Mouse (Mus musculus): ENCODE data around the gene Srsf1. TPM values are rescaled to one million over a fixed set of nuclear protein-coding genes. Genes with fewer than 3 reads are reported as not detected.

Srsf1 gene
- polyA plus RNA-seq, 1 experiment from 2014 or later = 244 TPM

DNA sequence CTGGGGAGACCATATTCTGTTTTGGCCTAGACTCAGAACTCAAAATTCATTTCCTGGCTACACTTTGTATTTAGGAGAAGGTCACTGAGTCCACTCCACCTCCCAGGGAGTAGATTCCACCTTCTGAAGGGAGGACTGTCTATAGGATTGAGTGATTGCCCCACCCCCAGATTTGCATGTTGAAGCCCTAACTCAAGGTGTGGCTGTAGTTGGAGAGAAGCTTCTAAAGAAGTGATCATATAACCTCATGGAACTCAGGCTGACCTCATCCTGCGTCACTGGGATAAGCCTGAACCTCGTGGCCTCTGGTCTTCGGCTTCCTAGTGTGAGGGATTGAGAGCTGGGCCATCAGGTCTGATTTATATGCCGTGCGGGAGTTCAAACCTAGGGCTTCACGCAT, 31.4 kb upstream of the Srsf1 start:
- Histone ChIP-seq H3K4me2 (no peak overlapping the region), H3K9me3 (no peaks in the 10 kb centered on the region), H3K27ac (no peak overlapping the region), H3K4me3 (no peak overlapping the region), H3K27me3 (no peaks in the 10 kb centered on the region), H3K36me3 (no peaks in the 10 kb centered on the region), H3K9ac (no peak overlapping the region), H3K4me1 (no peaks in the 10 kb centered on the region)
- 72% methylated on average over 6 of the region's 6 CpGs for WGBS
- ATAC-seq (ENCODE audit: insufficient number of reproducible peaks, low FRiP score, low TSS enrichment, low read depth) = no peak

DNA sequence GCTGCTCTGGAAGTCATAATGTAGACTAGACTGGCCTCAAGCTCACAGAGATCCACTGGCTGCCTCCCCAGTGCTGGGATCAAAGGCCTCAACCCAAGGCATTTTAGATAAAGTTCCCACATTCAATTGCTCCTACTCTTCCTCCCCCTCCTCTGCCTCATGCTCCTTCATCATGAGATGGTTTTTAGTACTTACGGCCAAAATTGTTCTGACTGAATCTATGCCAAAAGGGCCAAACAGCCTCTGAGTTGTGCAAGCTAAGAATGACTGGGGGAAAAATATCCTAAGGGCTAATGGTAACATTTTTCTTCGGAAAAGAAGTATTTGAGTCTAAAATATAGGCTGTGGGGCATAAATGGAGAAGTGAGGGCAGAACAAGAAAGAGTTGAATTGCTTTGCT, 23.2 kb upstream of the Srsf1 start:
- H3K36me3 ChIP-seq = no peaks in the 10 kb centered on the region
- no peaks in the 10 kb centered on the region for H3K9me3 ChIP-seq
- H3K27ac ChIP-seq = no peak overlapping the region
- no peak overlapping the region for H3K9ac ChIP-seq
- ATAC-seq (ENCODE audit: insufficient number of reproducible peaks, low FRiP score, low TSS enrichment, low read depth) = no peak
- H3K4me1 ChIP-seq = no peaks in the 10 kb centered on the region
- H3K27me3 ChIP-seq = no peaks in the 10 kb centered on the region
- WGBS = 50% methylated on average over 2 of the region's 2 CpGs
- no peak overlapping the region for H3K4me2 ChIP-seq
- H3K4me3 ChIP-seq = no peak overlapping the region

DNA sequence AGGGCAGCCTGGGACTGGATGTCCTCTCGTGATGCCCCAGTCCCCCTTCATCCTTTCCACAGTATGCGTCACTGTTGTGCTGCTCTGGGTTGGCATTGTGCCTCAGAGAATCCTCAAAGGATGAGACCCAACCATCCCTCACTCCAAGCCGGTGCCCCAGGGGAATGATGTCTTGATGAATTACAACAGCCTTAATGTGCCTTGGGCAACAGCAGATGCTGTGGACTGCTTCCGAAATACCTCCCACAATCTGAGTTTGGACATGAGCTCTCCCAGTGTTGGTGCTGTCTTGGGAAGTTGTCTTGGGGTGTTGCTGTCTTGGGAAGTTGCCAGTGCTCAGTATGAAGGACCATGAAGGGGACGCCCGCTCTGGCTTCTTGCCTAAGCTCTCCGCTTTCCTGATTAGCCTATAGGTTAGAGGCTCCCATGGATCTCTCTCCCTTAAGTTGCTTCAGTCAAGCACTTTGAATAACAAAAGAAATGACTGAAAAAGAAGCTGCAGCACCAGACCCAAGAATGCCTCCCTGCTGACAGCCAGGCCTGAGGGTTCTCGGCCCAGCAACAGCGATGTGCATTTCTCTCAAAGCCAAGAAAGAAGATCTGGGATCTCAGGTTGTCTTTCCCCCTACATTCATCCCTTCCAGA, 19.7 kb upstream of the Srsf1 start:
- H3K27ac ChIP-seq = no peak overlapping the region
- 0 out of 2 replicates have a peak, but pooled peaks cover 2% of the 10 kb centered on the region for H3K36me3 ChIP-seq
- H3K4me3 ChIP-seq = no peak overlapping the region
- H3K9me3 ChIP-seq = no peaks in the 10 kb centered on the region
- WGBS = 74% methylated on average over 9 of the region's 9 CpGs
- H3K27me3 ChIP-seq = no peaks in the 10 kb centered on the region
- no peak overlapping the region for H3K9ac ChIP-seq
- H3K4me1 ChIP-seq = no peaks in the 10 kb centered on the region
- ATAC-seq (ENCODE audit: insufficient number of reproducible peaks, low FRiP score, low TSS enrichment, low read depth) = no peak
- H3K4me2 ChIP-seq = no peak overlapping the region

DNA sequence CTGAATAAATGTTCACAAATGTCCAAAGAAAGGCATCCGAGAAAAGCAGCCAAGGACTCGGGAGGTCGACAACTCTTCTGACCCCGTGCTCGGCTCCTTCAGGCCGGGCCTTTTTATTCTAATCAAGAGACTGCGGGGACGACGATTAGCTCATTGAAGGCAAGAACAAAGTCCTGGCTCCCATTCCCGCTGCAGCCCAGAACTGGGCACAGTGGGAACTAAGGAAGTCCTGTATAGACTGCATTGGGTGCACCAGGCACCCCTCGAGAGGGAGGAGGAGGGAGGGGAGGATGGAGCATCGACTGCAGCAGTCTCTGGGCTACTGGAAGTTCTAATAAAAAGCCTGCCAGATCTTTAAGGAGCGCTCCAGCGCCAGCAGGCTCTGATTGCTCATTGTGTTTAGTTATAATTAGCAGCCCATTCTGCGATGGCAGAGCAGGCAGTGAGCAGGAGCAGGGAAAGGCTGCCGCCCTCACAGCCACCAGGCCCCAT, 18.9 kb upstream of the Srsf1 start:
- no peak overlapping the region for H3K4me2 ChIP-seq
- no peak for ATAC-seq (ENCODE audit: insufficient number of reproducible peaks, low FRiP score, low TSS enrichment, low read depth)
- H3K27ac ChIP-seq = no peak overlapping the region
- no peaks in the 10 kb centered on the region for H3K9me3 ChIP-seq
- H3K4me3 ChIP-seq = no peak overlapping the region
- H3K36me3 ChIP-seq = 0 out of 2 replicates have a peak, but pooled peaks cover 2% of the 10 kb centered on the region
- WGBS = 27% methylated on average over 16 of the region's 16 CpGs
- H3K9ac ChIP-seq = no peak overlapping the region
- H3K4me1 ChIP-seq = no peaks in the 10 kb centered on the region
- H3K27me3 ChIP-seq = no peaks in the 10 kb centered on the region

DNA sequence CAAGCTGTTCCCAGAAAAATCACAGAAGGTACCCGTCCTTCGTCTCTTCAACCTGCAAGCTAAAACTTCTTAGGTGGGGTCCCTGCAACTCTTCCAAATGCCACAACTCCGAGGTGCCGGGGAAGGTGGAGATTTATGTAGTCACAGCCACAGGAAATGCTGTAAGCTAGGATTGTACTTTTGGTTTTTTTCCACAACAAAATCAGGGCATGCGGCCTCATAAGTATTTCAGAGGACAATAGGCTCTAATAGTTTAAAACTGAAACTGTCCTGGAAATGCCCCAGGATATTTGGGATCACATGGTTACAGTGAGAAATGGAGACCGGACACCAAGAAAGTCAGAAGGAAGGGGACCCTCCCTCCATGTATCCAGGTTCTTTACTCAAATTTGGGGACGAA, 17.0 kb upstream of the Srsf1 start:
- H3K9ac ChIP-seq = no peak overlapping the region
- H3K36me3 ChIP-seq = 0 out of 2 replicates have a peak, but pooled peaks cover 2% of the 10 kb centered on the region
- WGBS = 78% methylated on average over 7 of the region's 7 CpGs
- ATAC-seq (ENCODE audit: insufficient number of reproducible peaks, low FRiP score, low TSS enrichment, low read depth) = no peak
- H3K4me3 ChIP-seq = no peak overlapping the region
- no peak overlapping the region for H3K27ac ChIP-seq
- H3K27me3 ChIP-seq = no peaks in the 10 kb centered on the region
- no peak overlapping the region for H3K4me2 ChIP-seq
- no peaks in the 10 kb centered on the region for H3K4me1 ChIP-seq
- no peaks in the 10 kb centered on the region for H3K9me3 ChIP-seq

DNA sequence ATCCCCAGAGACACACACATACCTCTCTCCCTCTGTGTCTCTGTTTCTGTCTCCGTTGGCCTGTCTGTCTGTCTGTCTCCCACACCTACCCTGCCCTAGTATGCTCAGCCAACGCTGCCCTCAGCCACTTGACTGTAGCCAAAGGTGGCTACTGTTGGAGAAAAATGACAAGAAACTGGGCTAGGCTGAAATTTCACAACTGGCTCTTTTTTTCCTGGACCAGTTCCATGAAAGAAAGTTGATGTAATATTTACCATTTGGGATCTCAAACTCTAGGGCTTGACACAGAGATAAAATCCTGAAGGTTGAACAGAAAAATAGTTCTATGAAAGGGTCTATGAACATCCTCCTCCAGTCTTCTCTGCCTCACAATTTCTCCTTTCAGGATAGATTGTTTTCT, 16.3 kb upstream of the Srsf1 start:
- WGBS = 79% methylated on average over 2 of the region's 2 CpGs
- no peak overlapping the region for H3K27ac ChIP-seq
- 0 out of 2 replicates have a peak, but pooled peaks cover 2% of the 10 kb centered on the region for H3K36me3 ChIP-seq
- no peaks in the 10 kb centered on the region for H3K27me3 ChIP-seq
- no peaks in the 10 kb centered on the region for H3K9me3 ChIP-seq
- H3K9ac ChIP-seq = no peak overlapping the region
- H3K4me3 ChIP-seq = no peak overlapping the region
- H3K4me2 ChIP-seq = no peak overlapping the region
- H3K4me1 ChIP-seq = no peaks in the 10 kb centered on the region
- ATAC-seq (ENCODE audit: insufficient number of reproducible peaks, low FRiP score, low TSS enrichment, low read depth) = no peak

DNA sequence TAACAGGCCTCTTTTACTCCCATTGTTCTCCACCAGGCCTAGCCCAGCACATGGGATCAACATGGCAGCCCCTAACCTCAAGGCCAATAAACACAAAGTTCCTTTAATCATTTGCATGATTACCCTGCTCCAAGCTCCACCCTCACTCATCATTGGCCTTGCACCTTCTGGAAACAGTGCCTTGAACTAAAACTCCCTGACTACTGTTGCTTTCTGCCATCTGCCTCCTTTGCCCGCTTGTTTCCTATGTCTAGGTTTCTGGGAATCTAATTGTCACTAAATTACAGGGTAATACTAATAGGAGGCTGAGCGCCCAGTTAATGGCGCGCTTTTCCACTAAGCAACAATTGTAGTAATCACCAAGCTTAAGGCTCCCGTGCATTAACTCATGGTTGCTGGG, 15.4 kb upstream of the Srsf1 start:
- Histone ChIP-seq H3K27me3 (no peaks in the 10 kb centered on the region), H3K9ac (no peak overlapping the region), H3K4me2 (no peak overlapping the region), H3K27ac (no peak overlapping the region), H3K36me3 (0 out of 2 replicates have a peak, but pooled peaks cover 2% of the 10 kb centered on the region), H3K9me3 (no peaks in the 10 kb centered on the region), H3K4me3 (no peak overlapping the region), H3K4me1 (no peaks in the 10 kb centered on the region)
- ATAC-seq (ENCODE audit: insufficient number of reproducible peaks, low FRiP score, low TSS enrichment, low read depth) = no peak
- 79% methylated on average over 5 of the region's 5 CpGs for WGBS

DNA sequence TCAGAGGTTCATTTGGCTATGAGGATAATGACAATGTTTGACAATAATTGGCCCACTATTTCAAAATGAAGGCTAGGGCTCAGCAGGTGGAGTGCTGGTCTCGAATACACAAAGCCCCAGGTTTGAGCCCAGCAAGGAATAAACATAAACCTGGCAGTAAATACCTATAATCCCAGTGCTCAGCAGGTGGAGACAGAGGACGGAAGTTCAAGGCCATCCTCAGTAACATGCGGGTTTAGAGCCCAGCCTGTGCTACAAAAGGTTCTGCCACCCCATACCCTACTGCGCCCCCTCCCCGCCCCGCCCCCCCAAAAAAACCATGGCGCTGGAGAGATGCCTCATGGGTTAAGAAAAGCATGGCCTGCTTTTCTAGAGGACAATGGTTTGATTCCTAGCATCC, 11.2 kb upstream of the Srsf1 start:
- H3K27ac ChIP-seq = no peak overlapping the region
- no peak overlapping the region for H3K9ac ChIP-seq
- H3K4me1 ChIP-seq = no peaks in the 10 kb centered on the region
- no peak for ATAC-seq (ENCODE audit: insufficient number of reproducible peaks, low FRiP score, low TSS enrichment, low read depth)
- H3K27me3 ChIP-seq = no peaks in the 10 kb centered on the region
- no peak overlapping the region for H3K4me2 ChIP-seq
- 63% methylated on average over 7 of the region's 7 CpGs for WGBS
- H3K36me3 ChIP-seq = 0 out of 2 replicates have a peak, but pooled peaks cover 2% of the 10 kb centered on the region
- H3K4me3 ChIP-seq = no peak overlapping the region
- no peaks in the 10 kb centered on the region for H3K9me3 ChIP-seq

DNA sequence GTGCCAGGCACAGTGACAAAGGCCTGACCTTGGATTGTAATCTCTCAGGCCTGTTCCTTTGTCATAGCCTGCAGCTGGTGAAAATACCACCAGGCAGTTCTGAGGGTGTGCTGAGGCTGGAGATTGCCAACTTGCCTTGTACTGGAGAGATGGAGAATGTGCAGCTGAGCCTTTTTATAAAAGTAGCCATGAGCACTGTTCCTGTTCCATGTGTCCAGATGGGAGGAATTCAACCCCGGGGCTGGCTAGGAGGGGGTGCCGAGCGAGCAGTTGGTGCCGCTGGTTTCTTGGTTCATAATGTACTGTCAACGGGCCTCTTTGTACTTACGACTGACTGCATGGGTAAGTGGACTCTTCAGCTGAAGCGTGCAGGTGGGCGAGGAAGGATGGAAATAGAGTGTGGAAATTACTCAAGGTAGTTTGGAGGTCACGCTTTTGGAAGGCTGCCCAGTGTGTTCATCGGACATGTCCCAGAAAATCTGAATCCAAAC, 10.4 kb upstream of the Srsf1 start:
- WGBS = 75% methylated on average over 10 of the region's 10 CpGs
- Histone ChIP-seq H3K4me3 (no peak overlapping the region), H3K4me2 (no peak overlapping the region), H3K9me3 (no peaks in the 10 kb centered on the region), H3K9ac (no peak overlapping the region), H3K27ac (no peak overlapping the region), H3K27me3 (no peaks in the 10 kb centered on the region), H3K36me3 (0 out of 2 replicates have a peak, but pooled peaks cover 1% of the 10 kb centered on the region), H3K4me1 (no peaks in the 10 kb centered on the region)
- no peak for ATAC-seq (ENCODE audit: insufficient number of reproducible peaks, low FRiP score, low TSS enrichment, low read depth)

DNA sequence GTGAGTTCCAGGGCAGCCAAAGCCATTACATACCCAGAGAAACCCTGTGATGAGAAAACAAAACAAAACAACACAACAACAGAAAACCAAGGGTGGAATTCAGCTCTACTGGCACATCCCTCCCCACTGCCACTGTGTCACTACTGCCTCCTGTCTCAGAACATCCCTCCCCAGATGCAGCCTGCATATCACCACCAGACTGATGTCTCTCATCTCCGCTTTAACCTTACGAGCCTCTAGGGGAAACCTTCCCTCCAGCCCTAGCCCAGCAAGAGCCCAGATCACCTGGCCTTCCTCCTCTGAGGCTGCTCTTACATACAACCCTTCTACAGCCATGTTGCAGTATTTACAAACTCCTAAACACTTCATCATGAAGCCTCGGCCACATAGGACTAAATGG, 9.8 kb upstream of the Srsf1 start:
- Histone ChIP-seq H3K27me3 (no peaks in the 10 kb centered on the region), H3K27ac (no peak overlapping the region), H3K9ac (no peak overlapping the region), H3K4me1 (no peaks in the 10 kb centered on the region), H3K4me3 (no peak overlapping the region), H3K4me2 (no peak overlapping the region), H3K36me3 (no peaks in the 10 kb centered on the region), H3K9me3 (no peaks in the 10 kb centered on the region)
- WGBS = 72% methylated on average over 3 of the region's 3 CpGs
- no peak for ATAC-seq (ENCODE audit: insufficient number of reproducible peaks, low FRiP score, low TSS enrichment, low read depth)

DNA sequence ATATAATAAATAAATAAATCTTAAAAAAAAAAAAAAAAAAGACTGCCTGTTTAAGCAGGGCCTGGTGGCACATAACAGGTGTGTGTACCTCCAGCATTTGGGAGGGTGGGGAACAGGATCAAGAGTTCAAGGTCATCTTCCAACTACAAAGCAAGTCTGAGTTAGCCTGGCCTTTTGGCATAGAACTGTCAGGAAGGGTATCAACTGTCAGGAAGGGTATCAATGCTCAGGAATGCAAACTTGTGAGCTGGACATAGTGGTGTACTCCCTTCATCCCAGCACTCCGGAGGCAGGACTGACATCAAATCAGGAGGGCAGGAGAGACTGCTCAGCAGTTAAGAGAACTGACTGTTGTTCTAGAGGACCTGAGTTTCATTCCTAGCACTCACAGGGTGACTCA, 8.1 kb upstream of the Srsf1 start:
- H3K9ac ChIP-seq = no peak overlapping the region
- 91% methylated on average over 1 of the region's 1 CpGs for WGBS
- no peaks in the 10 kb centered on the region for H3K27me3 ChIP-seq
- no peak for ATAC-seq (ENCODE audit: insufficient number of reproducible peaks, low FRiP score, low TSS enrichment, low read depth)
- no peak overlapping the region for H3K27ac ChIP-seq
- no peaks in the 10 kb centered on the region for H3K4me1 ChIP-seq
- no peak overlapping the region for H3K4me3 ChIP-seq
- H3K9me3 ChIP-seq = no peaks in the 10 kb centered on the region
- no peak overlapping the region for H3K4me2 ChIP-seq
- no peaks in the 10 kb centered on the region for H3K36me3 ChIP-seq

DNA sequence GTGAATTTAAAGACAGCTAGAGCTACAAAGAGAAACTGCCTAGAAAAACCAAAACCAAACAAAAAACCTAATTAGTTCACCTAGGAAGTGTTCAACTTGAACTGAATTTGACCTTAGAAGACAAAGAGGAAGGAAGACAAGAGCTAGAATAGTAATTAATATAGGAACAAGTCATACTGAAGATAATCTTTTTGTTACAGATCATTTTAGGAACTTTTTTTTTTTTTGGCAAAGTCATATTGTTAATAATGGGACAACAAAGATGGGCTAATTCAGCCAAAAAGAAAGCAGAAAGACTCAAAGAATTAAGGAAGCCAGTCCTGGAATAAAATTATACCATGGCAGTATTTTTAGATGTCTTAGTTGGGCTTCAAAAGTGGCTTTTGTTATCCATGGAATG, 2.9 kb upstream of the Srsf1 start:
- H3K4me3 ChIP-seq = no peak overlapping the region
- H3K4me1 ChIP-seq = peaks cover 14% of the 10 kb centered on the region
- H3K9ac ChIP-seq = no peak overlapping the region
- no peak overlapping the region for H3K4me2 ChIP-seq
- H3K27ac ChIP-seq = no peak overlapping the region
- peaks cover 3% of the 10 kb centered on the region; the same call in 1 of the 2 replicates for H3K36me3 ChIP-seq
- H3K9me3 ChIP-seq = no peaks in the 10 kb centered on the region
- no peaks in the 10 kb centered on the region for H3K27me3 ChIP-seq
- no peak for ATAC-seq (ENCODE audit: insufficient number of reproducible peaks, low FRiP score, low TSS enrichment, low read depth)
